Mouse (Mus musculus) forebrain, embryonic 11.5 days (tissue): ENCODE data around the gene Tex22. TPM values are rescaled to one million over a fixed set of nuclear protein-coding genes. Genes with fewer than 3 reads are reported as not detected.

Experiments
- ATAC-seq: fragments of 200-750 bp; cut with Nextera tagmentation; replicated peaks from 2 replicates; pipeline ENCODE4 v1.8.0; 2017; ENCODE audit warnings: moderate TSS enrichment; ENCODE audit not compliant: low FRiP score
- DNase-seq: peaks from one replicate; pipeline ENCODE4 v3.0.0-alpha.2; 2017; ENCODE audit warnings: low spot score
- H3K27ac ChIP-seq: fragments of 300-500 bp; sonication (generic); 2 replicates; pipeline ENCODE4 v1.5.1; 2014; ENCODE audit warnings: low read depth, low read length
- H3K27me3 ChIP-seq: fragments of 300-500 bp; sonication (generic); 2 replicates; pipeline ENCODE4 v1.6.1; 2014; ENCODE audit warnings: mild to moderate bottlenecking, low read length, mixed read lengths; ENCODE audit not compliant: control insufficient read depth, insufficient read depth
- H3K36me3 ChIP-seq: fragments of 300-500 bp; sonication (generic); 2 replicates; pipeline ENCODE4 v1.6.1; 2014; ENCODE audit warnings: mild to moderate bottlenecking, low read length, moderate library complexity, mixed read lengths; ENCODE audit not compliant: control insufficient read depth, insufficient read depth
- H3K4me1 ChIP-seq: fragments of 300-500 bp; sonication (generic); replicated peaks from 2 replicates; pipeline ENCODE4 v1.6.1; 2014; ENCODE audit warnings: low read length, mixed read lengths; ENCODE audit not compliant: control insufficient read depth, insufficient read depth
- H3K4me2 ChIP-seq: fragments of 300-500 bp; sonication (generic); 2 replicates; pipeline ENCODE4 v1.6.1; 2014; ENCODE audit warnings: low read depth, mild to moderate bottlenecking, low read length, moderate library complexity, mixed read lengths; ENCODE audit not compliant: severe bottlenecking
- H3K4me3 ChIP-seq: fragments of 300-500 bp; sonication (generic); 2 replicates; pipeline ENCODE4 v1.5.1; 2014; ENCODE audit warnings: low read depth, low read length
- H3K9ac ChIP-seq: fragments of 300-500 bp; sonication (generic); 2 replicates; pipeline ENCODE4 v1.6.1; 2014; ENCODE audit warnings: low read length
- H3K9me3 ChIP-seq: fragments of 300-500 bp; sonication (generic); 2 replicates; pipeline ENCODE4 v1.6.1; 2016; ENCODE audit warnings: low read length, mixed read lengths; ENCODE audit not compliant: control insufficient read depth
- WGBS: fragments of 180-500 bp; shearing (Covaris S2); extraction: QIAGEN DNeasy Blood & Tissue Kit; methylation state at CpG from one replicate; pipeline ENCODE4 v1.1.7; 2014; 5-methylcytosine and 5-hydroxymethylcytosine counted together
- polyA plus RNA-seq: library from polyadenylated mRNA; unstranded; fragments of >200 nt; fragmentation: Nextera tagmentation; extraction: Ambion mirVana; gene quantifications from 2 replicates; pipeline ENCODE4 v1.2.1, GENCODE M21; 2014

Tex22 gene
- polyA plus RNA-seq, 1 experiment from 2014 or later, result not detected

GRCm38 (mm10) chr12:113032296-113033250 lies 41.7 kb upstream of the Tex22 start:
- Histone ChIP-seq H3K4me3 (no peak overlapping the region), H3K36me3 (no peaks in the 10 kb centered on the region), H3K27ac (no peak overlapping the region), H3K9me3 (no peaks in the 10 kb centered on the region), H3K27me3 (no peaks in the 10 kb centered on the region), H3K9ac (no peak overlapping the region), H3K4me1 (peaks cover 7% of the 10 kb centered on the region), H3K4me2 (no peak overlapping the region)
- ATAC-seq (peak; percentile 59; the same call in 1 of the 2 replicates), DNase-seq (no peak)
- WGBS, result 73% methylated on average over 11 of the region's 11 CpGs

- H3K9me3 ChIP-seq, result no peaks in the 10 kb centered on the region
- H3K4me3 ChIP-seq, result no peak overlapping the region
- DNase-seq (no peak), ATAC-seq (no peak)
- 96% methylated on average over 2 of the region's 2 CpGs for WGBS
- H3K36me3 ChIP-seq, result no peaks in the 10 kb centered on the region
- H3K4me1 ChIP-seq, result peaks cover 5% of the 10 kb centered on the region
- H3K27ac ChIP-seq, result no peak overlapping the region
- no peak overlapping the region for H3K4me2 ChIP-seq
- H3K9ac ChIP-seq, result no peak overlapping the region
- no peaks in the 10 kb centered on the region for H3K27me3 ChIP-seq
These were observed 39.2 kb upstream of the Tex22 start for GRCm38 (mm10) chr12:113035093-113035492.

- WGBS, result 90% methylated on average over 4 of the region's 4 CpGs
These were observed 37.3 kb upstream of the Tex22 start for GRCm38 (mm10) chr12:113036996-113037395.

GRCm38 (mm10) chr12:113038414-113038813 lies 35.9 kb upstream of the Tex22 start:
- no peak for DNase-seq
- no peak overlapping the region for H3K4me3 ChIP-seq
- no peak for ATAC-seq
- H3K9ac ChIP-seq, result no peak overlapping the region
- H3K27ac ChIP-seq, result no peak overlapping the region
- H3K4me2 ChIP-seq, result no peak overlapping the region
- no peaks in the 10 kb centered on the region for H3K9me3 ChIP-seq
- H3K36me3 ChIP-seq, result no peaks in the 10 kb centered on the region
- no peaks in the 10 kb centered on the region for H3K27me3 ChIP-seq
- WGBS, result 90% methylated on average over 4 of the region's 4 CpGs
- H3K4me1 ChIP-seq, result no peaks in the 10 kb centered on the region

More at GRCm38 (mm10) chr12:113036996-113037395, 37.3 kb upstream of the Tex22 start:
- Histone ChIP-seq H3K4me3 (no peak overlapping the region), H3K9me3 (no peaks in the 10 kb centered on the region), H3K36me3 (no peaks in the 10 kb centered on the region), H3K4me1 (peaks cover 5% of the 10 kb centered on the region), H3K9ac (no peak overlapping the region), H3K27me3 (no peaks in the 10 kb centered on the region), H3K27ac (no peak overlapping the region), H3K4me2 (no peak overlapping the region)
- DNase-seq (no peak), ATAC-seq (no peak)

GRCm38 (mm10) chr12:113041481-113042439 lies 32.5 kb upstream of the Tex22 start:
- ATAC-seq, result no peak

GRCm38 (mm10) chr12:113042543-113042942 lies 31.8 kb upstream of the Tex22 start:
- no peaks in the 10 kb centered on the region for H3K27me3 ChIP-seq
- H3K4me3 ChIP-seq, result no peak overlapping the region
- ATAC-seq, result no peak
- no peaks in the 10 kb centered on the region for H3K9me3 ChIP-seq
- no peak overlapping the region for H3K27ac ChIP-seq
- H3K4me1 ChIP-seq, result no peaks in the 10 kb centered on the region
- DNase-seq, result no peak
- 87% methylated on average over 2 of the region's 2 CpGs for WGBS
- H3K36me3 ChIP-seq, result no peaks in the 10 kb centered on the region; the same call in 1 of the 2 replicates
- H3K4me2 ChIP-seq, result no peak overlapping the region
- no peak overlapping the region for H3K9ac ChIP-seq

More at GRCm38 (mm10) chr12:113041481-113042439, 32.5 kb upstream of the Tex22 start:
- no peak overlapping the region for H3K4me2 ChIP-seq
- H3K27me3 ChIP-seq, result no peaks in the 10 kb centered on the region
- no peaks in the 10 kb centered on the region; the same call in 1 of the 2 replicates for H3K36me3 ChIP-seq
- H3K27ac ChIP-seq, result no peak overlapping the region
- DNase-seq, result no peak
- H3K4me1 ChIP-seq, result no peaks in the 10 kb centered on the region
- H3K9me3 ChIP-seq, result no peaks in the 10 kb centered on the region
- no peak overlapping the region for H3K4me3 ChIP-seq
- WGBS, result 84% methylated on average over 15 of the region's 15 CpGs
- H3K9ac ChIP-seq, result no peak overlapping the region

- Histone ChIP-seq H3K9me3 (no peaks in the 10 kb centered on the region), H3K27me3 (no peaks in the 10 kb centered on the region), H3K4me1 (no peaks in the 10 kb centered on the region), H3K36me3 (peaks cover 6% of the 10 kb centered on the region; the same call in 1 of the 2 replicates), H3K4me3 (no peak overlapping the region), H3K27ac (no peak overlapping the region), H3K9ac (no peak overlapping the region), H3K4me2 (no peak overlapping the region)
- WGBS, result 80% methylated on average over 3 of the region's 3 CpGs
- DNase-seq (no peak), ATAC-seq (no peak)
These were observed 29.2 kb upstream of the Tex22 start for GRCm38 (mm10) chr12:113044916-113045677.

GRCm38 (mm10) chr12:113046861-113047260 lies 27.4 kb upstream of the Tex22 start:
- Histone ChIP-seq H3K4me1 (no peaks in the 10 kb centered on the region), H3K36me3 (peaks cover 7% of the 10 kb centered on the region; the same call in 1 of the 2 replicates), H3K9ac (no peak overlapping the region), H3K9me3 (no peaks in the 10 kb centered on the region), H3K27me3 (no peaks in the 10 kb centered on the region), H3K4me2 (no peak overlapping the region), H3K27ac (no peak overlapping the region), H3K4me3 (no peak overlapping the region)
- WGBS, result 93% methylated on average over 15 of the region's 15 CpGs
- ATAC-seq (no peak), DNase-seq (no peak)
